Mouse (Mus musculus) hindbrain, postnatal 0 days (tissue): ENCODE results near the gene Tmem235. TPM values are rescaled to one million over a fixed set of nuclear protein-coding genes. Genes with fewer than 3 reads are reported as not detected.

Experiments
- ATAC-seq: fragments of 200-750 bp; cut with Nextera tagmentation; 2 replicates; pipeline ENCODE4 v1.8.0; 2017; ENCODE audit warnings: mild to moderate bottlenecking, moderate TSS enrichment, moderate library complexity
- DNase-seq: peaks from one replicate; pipeline ENCODE4 v3.0.0-alpha.2; 2015; ENCODE audit warnings: low spot score
- H3K27ac ChIP-seq: fragments of 300-500 bp; sonication (generic); 2 replicates; pipeline ENCODE4 v1.5.1; 2014; ENCODE audit warnings: mild to moderate bottlenecking
- H3K27me3 ChIP-seq: fragments of 300-500 bp; sonication (generic); 2 replicates; pipeline ENCODE4 v1.6.1; 2014; ENCODE audit warnings: low read length, mixed read lengths; ENCODE audit not compliant: insufficient read depth
- H3K36me3 ChIP-seq: fragments of 300-500 bp; sonication (generic); 2 replicates; pipeline ENCODE4 v1.6.1; 2014; ENCODE audit warnings: low read length, mixed read lengths; ENCODE audit not compliant: insufficient read depth
- H3K4me1 ChIP-seq: fragments of 300-500 bp; sonication (generic); 2 replicates; pipeline ENCODE4 v1.6.1; 2014; ENCODE audit warnings: antibody characterized with exemption, low read length, mixed read lengths; ENCODE audit not compliant: insufficient read depth
- H3K4me2 ChIP-seq: fragments of 300-500 bp; sonication (generic); 2 replicates; pipeline ENCODE4 v1.6.1; 2014; ENCODE audit warnings: low read depth, mild to moderate bottlenecking, low read length, moderate library complexity, mixed read lengths
- H3K4me3 ChIP-seq: fragments of 300-500 bp; sonication (generic); 2 replicates; pipeline ENCODE4 v1.5.1; 2014; ENCODE audit warnings: low read length
- H3K9ac ChIP-seq: fragments of 300-500 bp; sonication (generic); replicated peaks from 2 replicates; pipeline ENCODE4 v1.6.1; 2014; ENCODE audit warnings: mild to moderate bottlenecking, low read length, moderate library complexity, mixed read lengths
- H3K9me3 ChIP-seq: fragments of 300-500 bp; sonication (generic); 2 replicates; pipeline ENCODE4 v1.6.1; 2016; ENCODE audit warnings: low read length, mixed read lengths
- CTCF ChIP-seq: IDR thresholded peaks from 2 replicates; pipeline ENCODE4 v1.5.1; 2016; ENCODE audit warnings: antibody characterized with exemption, control low read depth, low read depth
- WGBS: fragments of 180-500 bp; shearing (Covaris S2); extraction: QIAGEN DNeasy Blood & Tissue Kit; methylation state at CpG from one replicate; pipeline ENCODE4 v1.1.7; 2014; 5-methylcytosine and 5-hydroxymethylcytosine counted together
- polyA plus RNA-seq: library from polyadenylated mRNA; unstranded; fragments of >200 nt; fragmentation: Nextera tagmentation; extraction: Ambion mirVana; gene quantifications from 2 replicates; pipeline ENCODE4 v1.2.1, GENCODE M21; 2015
- total RNA-seq: library from RNA; depleted of rRNA; stranded (reverse); fragments of >200 nt; gene quantifications from 2 replicates; pipeline ENCODE4 v1.2.3, GENCODE M21; 2014

Tmem235 gene
- total and polyA plus RNA-seq, 2 experiments from 2014 or later = 0.31 TPM; not detected in 1

DNA sequence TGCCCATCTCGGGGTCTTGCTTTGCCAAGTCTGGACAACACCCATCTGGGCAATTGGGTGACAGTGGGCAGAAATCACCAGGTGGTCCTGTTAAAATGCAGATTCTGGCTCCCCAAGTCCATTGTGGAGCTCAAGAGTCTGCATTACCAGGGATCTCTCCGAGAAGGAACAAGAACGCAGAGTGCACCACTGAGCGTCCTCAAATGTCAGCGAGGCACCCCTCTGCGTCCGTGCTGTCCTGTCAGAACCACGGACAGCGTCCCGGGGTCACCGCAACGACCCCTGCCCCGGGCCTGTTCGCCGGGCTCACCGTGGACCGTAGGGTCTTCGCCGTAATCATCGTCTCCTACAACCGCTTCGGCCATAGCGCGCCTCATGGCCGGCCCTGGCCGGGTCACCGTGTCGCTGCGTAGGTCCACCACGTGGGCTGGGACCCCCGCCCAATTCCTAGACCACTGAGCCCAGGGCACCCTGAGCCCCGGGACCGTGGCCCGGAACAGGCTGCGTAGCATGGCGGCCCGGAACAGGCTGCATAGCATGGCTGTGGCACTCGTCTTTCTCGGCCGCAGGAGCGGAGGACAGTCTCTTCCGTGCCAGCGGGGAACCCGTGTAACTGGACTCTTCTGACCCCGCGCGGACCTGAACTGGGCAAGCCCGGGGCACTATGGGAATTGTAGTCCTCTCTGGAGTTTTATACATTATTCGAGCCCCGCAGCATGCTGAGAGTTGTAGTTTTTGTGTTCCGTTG is 12.5 kb downstream of the Tmem235 start, which contains the start of gene Tha1:
TSS of gene Tha1 (minus strand) at position 621 of the 748 bp plus-strand sequence.
- ATAC-seq (peak; percentile 80), DNase-seq (peak; percentile 92)
- Histone ChIP-seq H3K36me3 (no peaks in the 10 kb centered on the region), H3K4me3 (peak within 1 kb of the TSS; percentile 56), H3K4me2 (peak within 1 kb of the TSS; percentile 96), H3K9me3 (no peaks in the 10 kb centered on the region), H3K4me1 (peaks cover 6% of the 10 kb centered on the region), H3K27ac (peak within 1 kb of the TSS; percentile 27; the same call in 1 of the 2 replicates), H3K27me3 (no peaks in the 10 kb centered on the region), H3K9ac (peak within 1 kb of the TSS; percentile 69)
- no peak; the same call in 1 of the 2 replicates for TF ChIP-seq CTCF
- 1% methylated on average over 51 of the region's 51 CpGs for WGBS

DNA sequence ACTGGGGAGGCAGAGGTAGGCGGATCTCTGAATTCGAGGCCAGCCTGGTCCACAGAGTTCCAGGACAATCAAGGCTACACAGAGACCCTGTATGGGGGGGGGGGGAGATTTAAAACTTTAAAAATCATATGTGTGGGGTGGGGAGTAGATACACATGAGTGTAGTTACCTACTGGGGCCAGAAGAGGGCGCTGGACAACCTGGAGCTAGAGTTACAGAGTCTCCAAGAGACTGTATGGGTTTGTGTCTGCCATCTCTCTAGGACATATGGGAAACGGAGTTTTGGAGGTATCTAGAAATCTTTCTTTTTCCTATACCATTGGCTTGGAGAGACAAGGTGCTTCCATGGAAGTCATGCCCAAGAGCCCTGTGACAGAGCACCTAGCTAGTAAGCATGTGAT is 13.9 kb downstream of the Tmem235 start:
- H3K27ac ChIP-seq = no peak overlapping the region
- no peaks in the 10 kb centered on the region for H3K36me3 ChIP-seq
- peak; percentile 65 for TF ChIP-seq CTCF
- WGBS = 69% methylated on average over 4 of the region's 4 CpGs
- ATAC-seq (no peak), DNase-seq (no peak)
- no peak overlapping the region for H3K4me3 ChIP-seq
- no peak overlapping the region for H3K4me2 ChIP-seq
- H3K27me3 ChIP-seq = no peaks in the 10 kb centered on the region
- H3K9ac ChIP-seq = no peak overlapping the region
- H3K9me3 ChIP-seq = no peaks in the 10 kb centered on the region
- peaks cover 14% of the 10 kb centered on the region for H3K4me1 ChIP-seq

DNA sequence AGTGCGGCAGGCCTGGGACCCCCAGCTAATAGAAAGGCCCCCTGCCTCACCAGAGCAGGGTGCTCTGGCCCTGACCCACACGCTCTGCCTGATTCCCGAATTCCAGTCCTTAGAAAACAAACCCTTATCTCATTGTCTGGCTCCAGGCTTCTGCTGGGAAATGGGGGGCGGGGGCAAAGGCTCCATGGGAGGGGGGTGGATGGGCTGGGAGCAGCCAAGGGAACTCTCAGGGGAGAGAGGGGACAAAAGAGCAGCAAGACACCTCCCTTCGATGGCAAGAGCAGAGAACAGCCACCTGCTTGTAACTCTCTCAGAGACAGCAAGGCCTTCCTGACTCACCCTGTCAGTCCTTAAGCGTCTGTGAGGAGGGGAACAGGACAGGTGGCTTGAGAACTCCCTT is 15.1 kb downstream of the Tmem235 start:
- WGBS = 28% methylated on average over 6 of the region's 6 CpGs
- Histone ChIP-seq H3K4me3 (no peak overlapping the region), H3K9ac (no peak overlapping the region), H3K27ac (no peak overlapping the region), H3K36me3 (no peaks in the 10 kb centered on the region), H3K27me3 (no peaks in the 10 kb centered on the region), H3K9me3 (no peaks in the 10 kb centered on the region), H3K4me2 (no peak overlapping the region), H3K4me1 (peaks cover 12% of the 10 kb centered on the region)
- no peak for TF ChIP-seq CTCF
- ATAC-seq (no peak), DNase-seq (no peak)

DNA sequence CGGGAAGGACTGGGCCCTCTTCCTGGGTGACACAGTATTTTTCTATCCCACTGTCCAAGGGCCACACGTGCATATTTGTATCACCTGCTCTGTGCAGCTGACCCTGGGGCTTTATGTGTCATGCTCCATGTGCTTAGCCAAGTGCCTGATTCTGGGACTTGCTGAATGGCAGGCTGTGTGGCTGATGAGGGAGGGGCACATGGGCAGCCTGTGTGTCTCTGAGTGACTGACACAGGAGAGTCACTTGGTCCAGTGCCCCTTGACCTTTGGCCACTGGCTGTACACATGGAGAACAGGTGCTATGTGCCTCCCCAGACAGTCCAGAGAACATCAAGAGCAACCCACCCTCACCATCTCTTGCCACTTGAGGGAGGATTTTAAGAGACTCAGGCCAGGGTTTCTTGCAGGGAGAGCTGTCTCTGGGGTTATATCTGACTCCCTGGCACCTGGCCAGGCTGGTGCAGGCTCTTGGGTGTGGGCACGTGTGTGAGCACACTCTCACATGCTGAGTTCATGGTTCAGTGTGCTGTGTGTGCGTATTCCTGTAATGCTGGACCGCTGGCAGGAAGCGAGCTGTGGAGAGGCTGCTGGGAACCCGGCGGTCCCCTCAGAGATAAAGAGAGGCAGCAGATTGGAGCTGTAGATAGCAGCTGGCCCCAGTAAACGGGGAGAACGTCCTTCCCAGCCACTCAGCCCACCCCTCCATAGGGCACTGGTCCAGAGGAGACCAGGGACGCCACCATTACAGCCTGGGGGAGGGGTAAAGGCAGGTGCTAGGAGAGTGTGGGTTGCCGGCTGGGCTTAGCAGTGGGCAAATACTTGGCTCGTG is 17.6 kb downstream of the Tmem235 start:
- ATAC-seq = peak; percentile 77
- Histone ChIP-seq H3K27me3 (no peaks in the 10 kb centered on the region), H3K4me2 (peak overlapping the region; percentile 34), H3K27ac (peak overlapping the region; percentile 67), H3K36me3 (no peaks in the 10 kb centered on the region), H3K4me1 (peaks cover 27% of the 10 kb centered on the region), H3K9ac (peak overlapping the region; percentile 35; the same call in 1 of the 2 replicates), H3K4me3 (no peak overlapping the region), H3K9me3 (no peaks in the 10 kb centered on the region)
- peak; percentile 78 for DNase-seq
- TF ChIP-seq CTCF = no peak
- WGBS = 13% methylated on average over 13 of the region's 13 CpGs

DNA sequence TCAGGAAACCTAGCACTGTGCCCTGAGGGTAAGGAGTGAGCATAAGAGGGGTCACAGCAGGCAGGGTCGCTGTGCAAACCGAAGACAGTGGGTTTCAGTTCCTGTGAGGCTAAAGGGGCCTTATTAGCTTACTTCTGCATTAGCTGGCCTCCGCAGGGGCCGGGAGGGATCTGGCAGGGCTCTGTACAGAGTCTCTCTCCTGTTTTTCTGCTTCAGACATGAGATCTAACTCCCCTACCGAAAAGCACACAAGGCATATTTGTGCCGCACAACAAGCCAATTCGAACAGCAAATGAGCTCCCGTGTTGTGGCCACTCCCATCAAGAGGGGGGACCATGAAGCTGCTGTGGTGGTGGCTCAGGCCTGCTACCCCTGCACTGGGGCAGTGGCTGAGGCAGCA is 18.3 kb downstream of the Tmem235 start:
- Histone ChIP-seq H3K4me1 (peaks cover 27% of the 10 kb centered on the region), H3K4me2 (peak overlapping the region; percentile 34), H3K27ac (peak overlapping the region; percentile 67), H3K9me3 (no peaks in the 10 kb centered on the region), H3K27me3 (no peaks in the 10 kb centered on the region), H3K4me3 (no peak overlapping the region), H3K36me3 (no peaks in the 10 kb centered on the region), H3K9ac (peak overlapping the region; percentile 35; the same call in 1 of the 2 replicates)
- WGBS = 12% methylated on average over 8 of the region's 8 CpGs
- peak; percentile 19; the same call in 1 of the 2 replicates for ATAC-seq
- peak; percentile 68 for DNase-seq
- no peak for TF ChIP-seq CTCF

DNA sequence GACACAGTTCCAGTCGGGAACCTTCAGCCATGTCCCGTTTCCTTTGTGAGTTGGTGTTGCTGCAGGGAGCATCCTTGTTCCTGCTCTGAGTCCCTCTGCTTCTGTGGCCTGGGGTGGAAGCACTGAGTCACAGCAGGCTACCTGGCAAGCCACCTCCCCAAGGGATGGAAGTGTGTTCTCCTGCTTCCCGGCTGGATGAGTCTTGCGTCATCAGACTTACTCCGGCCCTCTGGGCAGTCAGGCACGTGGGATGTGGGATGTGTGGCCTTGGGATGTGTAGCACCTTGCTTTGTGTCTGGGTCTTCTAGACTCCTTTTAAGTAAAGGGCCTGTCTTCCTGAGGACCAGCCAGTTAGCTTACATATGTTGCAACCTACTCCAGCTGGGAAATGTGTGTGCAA is 19.1 kb downstream of the Tmem235 start:
- DNase-seq (no peak), ATAC-seq (no peak)
- TF ChIP-seq CTCF = no peak
- Histone ChIP-seq H3K9me3 (no peaks in the 10 kb centered on the region), H3K4me1 (peaks cover 27% of the 10 kb centered on the region), H3K4me3 (no peak overlapping the region), H3K9ac (no peak overlapping the region), H3K36me3 (no peaks in the 10 kb centered on the region), H3K27ac (peak overlapping the region; percentile 37; the same call in 1 of the 2 replicates), H3K27me3 (no peaks in the 10 kb centered on the region), H3K4me2 (no peak overlapping the region)
- 55% methylated on average over 6 of the region's 6 CpGs for WGBS
